Mouse (Mus musculus) erythroblast, embryonic 14.5 days (primary cell): Measurements from ENCODE around the gene Clec2i.

Experiments used
- GATA1 ChIP-seq: IDR thresholded peaks from 2 replicates; pipeline ENCODE4 v1.6.1; 2012; ENCODE audit warnings: low read length, inconsistent platforms, mixed read lengths
- TAL1 ChIP-seq: IDR thresholded peaks from 3 replicates; pipeline ENCODE4 v1.6.1; 2012; ENCODE audit warnings: low read length, inconsistent platforms, mixed read lengths

DNA sequence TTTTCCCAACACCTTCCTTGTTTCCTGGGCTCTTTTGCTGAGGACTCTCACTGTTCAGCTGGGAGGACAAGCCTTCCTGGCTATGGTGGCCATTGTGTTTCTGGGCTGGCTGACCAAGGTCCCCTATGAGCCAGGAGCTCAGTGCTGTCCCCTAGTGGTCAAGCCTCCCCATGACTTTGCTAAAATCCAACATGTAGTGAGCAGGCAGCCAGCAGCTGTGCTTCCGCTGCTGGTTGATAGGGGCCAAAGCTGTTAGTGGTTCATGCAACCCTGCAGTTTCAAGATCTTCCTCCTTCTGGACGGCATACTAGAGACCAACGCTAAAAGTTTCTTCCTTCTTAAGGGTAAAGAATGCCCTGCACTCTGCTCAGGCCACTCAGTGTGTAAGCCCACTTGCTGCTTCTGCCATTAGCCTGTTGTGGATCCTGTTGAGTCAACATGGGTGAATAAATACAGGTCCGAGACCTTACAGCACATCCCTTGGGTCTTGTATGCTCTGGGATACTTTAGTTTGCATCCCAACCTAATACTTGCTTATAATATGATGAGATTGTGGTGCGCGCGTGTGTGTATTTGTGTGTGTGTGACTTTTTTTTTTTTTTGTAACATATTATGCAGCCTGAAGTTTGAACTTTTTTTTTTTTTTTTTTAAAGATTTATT lies 41.9 kb upstream of the Clec2i start:
- TF ChIP-seq GATA1 (no peak), TAL1 (no peak)
